Mouse (Mus musculus): ENCODE results near the gene Hic1. TPM values are rescaled to one million over a fixed set of nuclear protein-coding genes. Genes with fewer than 3 reads are reported as not detected.
A peak's percentile ranks its signal among the peaks of the same experiment; 100 is the strongest.

Hic1 gene
- polyA plus RNA-seq, 1 experiment, result 14.1 TPM

- no peak for DNase-seq
- Histone ChIP-seq H3K27ac (ENCODE audit: control insufficient read depth, insufficient read depth, low read length) (no peak overlapping the region), H3K27me3 (ENCODE audit: control insufficient read depth, insufficient read depth, low read length) (no peaks in the 10 kb centered on the region), H3K36me3 (ENCODE audit: control insufficient read depth, insufficient read depth, low read length) (no peaks in the 10 kb centered on the region), H3K4me1 (replicated peaks; ENCODE audit: control insufficient read depth, insufficient read depth, low read length) (peaks cover 39% of the 10 kb centered on the region), H3K4me3 (ENCODE audit: control insufficient read depth, insufficient read depth, low read length) (no peak overlapping the region)
- 78% methylated on average over 5 of the region's 5 CpGs for WGBS
- TF ChIP-seq POLR2A (IDR thresholded peaks at IDR 0.05; ENCODE audit: control insufficient read depth, extremely low read depth, insufficient read depth, low read length, poor library complexity) (no peak), CTCF (IDR thresholded peaks at IDR 0.05; ENCODE audit: borderline replicate concordance, control insufficient read depth, extremely low read depth, insufficient read depth, low read length, poor library complexity) (no peak)
These were observed 30.6 kb upstream of the Hic1 start for GRCm38 (mm10) chr11:75199951-75200350.

- Histone ChIP-seq H3K4me3 (ENCODE audit: control insufficient read depth, insufficient read depth, low read length) (no peak overlapping the region), H3K27ac (ENCODE audit: control insufficient read depth, insufficient read depth, low read length) (no peak overlapping the region), H3K36me3 (ENCODE audit: control insufficient read depth, insufficient read depth, low read length) (no peaks in the 10 kb centered on the region), H3K27me3 (ENCODE audit: control insufficient read depth, insufficient read depth, low read length) (no peaks in the 10 kb centered on the region), H3K4me1 (replicated peaks; ENCODE audit: control insufficient read depth, insufficient read depth, low read length) (peaks cover 34% of the 10 kb centered on the region)
- TF ChIP-seq CTCF (IDR thresholded peaks at IDR 0.05; ENCODE audit: borderline replicate concordance, control insufficient read depth, extremely low read depth, insufficient read depth, low read length, poor library complexity), result no peak
- TF ChIP-seq POLR2A (IDR thresholded peaks at IDR 0.05; ENCODE audit: control insufficient read depth, extremely low read depth, insufficient read depth, low read length, poor library complexity), result no peak
- DNase-seq, result no peak
- 94% methylated on average over 4 of the region's 4 CpGs for WGBS
These were observed 29.5 kb upstream of the Hic1 start for GRCm38 (mm10) chr11:75198792-75199191.

- DNase-seq, result no peak
- TF ChIP-seq CTCF (IDR thresholded peaks at IDR 0.05; ENCODE audit: borderline replicate concordance, control insufficient read depth, extremely low read depth, insufficient read depth, low read length, poor library complexity) (no peak), POLR2A (IDR thresholded peaks at IDR 0.05; ENCODE audit: control insufficient read depth, extremely low read depth, insufficient read depth, low read length, poor library complexity) (no peak)
- 67% methylated on average over 7 of the region's 7 CpGs for WGBS
- H3K27me3 ChIP-seq (ENCODE audit: control insufficient read depth, insufficient read depth, low read length), result no peaks in the 10 kb centered on the region
- H3K36me3 ChIP-seq (ENCODE audit: control insufficient read depth, insufficient read depth, low read length), result no peaks in the 10 kb centered on the region
- H3K4me3 ChIP-seq (ENCODE audit: control insufficient read depth, insufficient read depth, low read length), result no peak overlapping the region
- no peak overlapping the region for H3K27ac ChIP-seq (ENCODE audit: control insufficient read depth, insufficient read depth, low read length)
- H3K4me1 ChIP-seq (replicated peaks; ENCODE audit: control insufficient read depth, insufficient read depth, low read length), result peaks cover 29% of the 10 kb centered on the region
These were observed 28.6 kb upstream of the Hic1 start for GRCm38 (mm10) chr11:75197956-75198355.

GRCm38 (mm10) chr11:75196131-75196530, 26.8 kb upstream of the Hic1 start:
- TF ChIP-seq POLR2A (IDR thresholded peaks at IDR 0.05; ENCODE audit: control insufficient read depth, extremely low read depth, insufficient read depth, low read length, poor library complexity) (no peak), CTCF (IDR thresholded peaks at IDR 0.05; ENCODE audit: borderline replicate concordance, control insufficient read depth, extremely low read depth, insufficient read depth, low read length, poor library complexity) (no peak)
- H3K36me3 ChIP-seq (ENCODE audit: control insufficient read depth, insufficient read depth, low read length), result no peaks in the 10 kb centered on the region
- H3K4me3 ChIP-seq (ENCODE audit: control insufficient read depth, insufficient read depth, low read length), result no peak overlapping the region
- H3K27ac ChIP-seq (ENCODE audit: control insufficient read depth, insufficient read depth, low read length), result no peak overlapping the region
- no peak for DNase-seq
- H3K27me3 ChIP-seq (ENCODE audit: control insufficient read depth, insufficient read depth, low read length), result no peaks in the 10 kb centered on the region
- peaks cover 24% of the 10 kb centered on the region for H3K4me1 ChIP-seq (replicated peaks; ENCODE audit: control insufficient read depth, insufficient read depth, low read length)
- WGBS, result 76% methylated on average over 6 of the region's 6 CpGs

GRCm38 (mm10) chr11:75194850-75195461, 25.6 kb upstream of the Hic1 start:
- H3K36me3 ChIP-seq (ENCODE audit: control insufficient read depth, insufficient read depth, low read length), result no peaks in the 10 kb centered on the region
- TF ChIP-seq POLR2A (IDR thresholded peaks at IDR 0.05; ENCODE audit: control insufficient read depth, extremely low read depth, insufficient read depth, low read length, poor library complexity), result no peak
- TF ChIP-seq CTCF (IDR thresholded peaks at IDR 0.05; ENCODE audit: borderline replicate concordance, control insufficient read depth, extremely low read depth, insufficient read depth, low read length, poor library complexity), result peak; percentile 55; the same call in 1 of the 2 replicates
- H3K27me3 ChIP-seq (ENCODE audit: control insufficient read depth, insufficient read depth, low read length), result no peaks in the 10 kb centered on the region
- H3K27ac ChIP-seq (ENCODE audit: control insufficient read depth, insufficient read depth, low read length), result no peak overlapping the region
- H3K4me3 ChIP-seq (ENCODE audit: control insufficient read depth, insufficient read depth, low read length), result peak overlapping the region; percentile 63
- peaks cover 29% of the 10 kb centered on the region for H3K4me1 ChIP-seq (replicated peaks; ENCODE audit: control insufficient read depth, insufficient read depth, low read length)
- DNase-seq, result peak; percentile 51
- 2% methylated on average over 39 of the region's 39 CpGs for WGBS

- 2% methylated on average over 52 of the region's 52 CpGs for WGBS
- no peak overlapping the region for H3K27ac ChIP-seq (ENCODE audit: control insufficient read depth, insufficient read depth, low read length)
- no peaks in the 10 kb centered on the region for H3K27me3 ChIP-seq (ENCODE audit: control insufficient read depth, insufficient read depth, low read length)
- TF ChIP-seq POLR2A (IDR thresholded peaks at IDR 0.05; ENCODE audit: control insufficient read depth, extremely low read depth, insufficient read depth, low read length, poor library complexity) (no peak), CTCF (IDR thresholded peaks at IDR 0.05; ENCODE audit: borderline replicate concordance, control insufficient read depth, extremely low read depth, insufficient read depth, low read length, poor library complexity) (no peak)
- H3K36me3 ChIP-seq (ENCODE audit: control insufficient read depth, insufficient read depth, low read length), result no peaks in the 10 kb centered on the region
- peak; percentile 54 for DNase-seq
- H3K4me3 ChIP-seq (ENCODE audit: control insufficient read depth, insufficient read depth, low read length), result peak overlapping the region; percentile 63
- H3K4me1 ChIP-seq (replicated peaks; ENCODE audit: control insufficient read depth, insufficient read depth, low read length), result peaks cover 35% of the 10 kb centered on the region
These were observed 25.0 kb upstream of the Hic1 start for GRCm38 (mm10) chr11:75194121-75194849.
